Mouse (Mus musculus): ENCODE measurements at regions not wholly inside any gene's neighbourhood (a gene's known extent, or its start where the extent isn't known, plus 50 kb on each side); places are given as distances from the start of the nearest gene placed in this dataset.
"Not testable (repeated sequence)": the region's sequence is repeated elsewhere in the genome, so short reads cannot be mapped to it uniquely, and the experiment has no call there.

DNA sequence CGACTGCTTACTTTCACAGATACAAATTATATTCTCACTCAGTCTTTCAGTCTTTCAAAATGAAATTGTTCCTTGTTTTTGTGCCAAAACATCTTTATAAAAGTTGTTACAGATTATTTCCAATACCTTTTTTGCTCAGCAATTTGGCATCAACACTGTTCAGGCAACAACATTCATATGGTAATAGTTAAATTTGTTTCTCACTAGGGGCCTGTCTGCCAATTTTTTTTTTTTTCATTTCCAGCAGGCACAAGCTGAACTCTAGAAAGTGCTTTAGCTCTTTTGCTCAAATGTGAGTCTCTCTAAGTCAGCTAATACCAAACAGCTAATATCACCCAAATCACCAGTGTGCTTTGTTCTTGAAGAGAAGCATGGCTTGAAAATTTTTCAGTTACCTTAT lies 199.4 kb downstream of the Antxr2 start:
- DNase-seq = no peak

DNA sequence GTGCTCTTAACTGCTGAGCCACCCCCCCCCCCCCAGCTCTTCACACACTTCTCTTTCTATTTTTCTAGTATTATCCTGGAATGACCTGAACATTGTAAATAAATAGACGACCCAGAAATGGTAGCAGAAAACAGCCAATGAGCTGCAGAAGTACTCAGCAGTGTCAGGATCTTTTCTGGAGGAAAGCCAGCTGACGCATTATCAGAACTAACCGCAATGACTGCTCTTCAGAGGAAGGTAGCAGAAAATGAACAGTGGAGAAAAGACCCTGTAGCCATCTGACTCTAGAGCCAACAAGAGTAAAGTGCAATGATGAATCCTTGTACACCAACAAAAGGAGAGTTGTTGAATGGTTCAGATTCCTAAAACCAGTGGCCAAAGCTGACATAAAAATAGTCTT lies 213.4 kb downstream of the Antxr2 start:
- no peak for DNase-seq

GRCm38 (mm10) chr5:97815357-97815756 lies 215.5 kb downstream of the Antxr2 start:
- DNase-seq = no peak

DNA sequence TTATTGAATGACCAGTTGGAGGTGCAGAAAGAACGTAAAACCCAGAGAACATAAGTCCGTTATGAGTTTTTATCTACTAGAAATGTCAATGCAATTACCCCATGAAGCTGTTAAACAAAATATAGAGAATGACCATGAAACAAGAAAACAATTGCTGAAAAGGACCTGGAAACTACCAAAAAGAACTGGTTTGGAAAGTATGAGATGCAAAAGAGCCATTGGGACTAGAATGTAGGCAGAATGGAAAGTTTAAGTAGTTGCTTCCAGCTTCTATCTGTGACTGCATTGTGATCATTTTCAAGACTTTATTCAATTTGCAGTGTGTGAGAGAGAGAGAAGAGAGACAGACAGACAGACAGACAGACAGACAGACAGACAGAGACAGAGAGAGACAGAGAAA lies 216.1 kb downstream of the Antxr2 start:
- DNase-seq = no peak

DNA sequence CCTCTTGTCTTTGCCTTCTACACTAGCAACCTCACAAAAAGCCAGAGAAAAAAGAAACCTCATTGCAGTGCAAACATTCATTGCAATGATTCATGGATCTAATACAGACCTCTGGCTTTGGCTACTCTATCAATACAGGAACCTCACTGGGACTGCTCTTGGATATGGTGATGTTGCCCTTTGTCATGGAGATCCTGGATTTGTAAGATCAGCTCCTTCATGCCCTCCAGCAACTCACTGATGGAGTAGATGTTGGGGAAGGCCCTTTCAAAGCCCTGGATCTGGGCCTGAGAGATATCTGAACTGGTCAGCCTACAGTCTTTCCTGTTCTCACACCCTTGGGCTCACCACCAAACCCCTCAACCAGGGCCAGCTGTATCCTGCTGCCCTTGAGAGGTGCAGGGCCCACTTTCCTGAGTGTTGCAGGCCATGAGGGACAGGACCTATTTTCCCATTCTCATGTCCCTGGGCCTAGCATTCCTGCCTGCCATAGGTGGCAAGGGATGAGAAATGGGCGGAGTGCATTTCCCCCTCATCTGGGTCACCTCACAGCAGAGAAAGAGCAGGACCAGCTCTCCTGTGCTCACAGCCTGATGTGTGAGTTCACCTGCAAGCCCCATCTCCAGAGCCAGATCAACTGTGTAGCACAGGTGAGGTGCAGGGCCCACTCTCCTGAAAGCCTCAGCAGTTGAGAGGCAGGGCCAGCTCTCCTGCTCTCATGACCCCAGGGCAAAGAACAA lies 218.1 kb downstream of the Antxr2 start:
- no peak for DNase-seq

- no peak for DNase-seq
Observed at GRCm38 (mm10) chr5:97809007-97809406, 221.8 kb downstream of the Antxr2 start.

- DNase-seq = no peak
Observed at GRCm38 (mm10) chr5:97807171-97807570, 223.7 kb downstream of the Antxr2 start.

DNA sequence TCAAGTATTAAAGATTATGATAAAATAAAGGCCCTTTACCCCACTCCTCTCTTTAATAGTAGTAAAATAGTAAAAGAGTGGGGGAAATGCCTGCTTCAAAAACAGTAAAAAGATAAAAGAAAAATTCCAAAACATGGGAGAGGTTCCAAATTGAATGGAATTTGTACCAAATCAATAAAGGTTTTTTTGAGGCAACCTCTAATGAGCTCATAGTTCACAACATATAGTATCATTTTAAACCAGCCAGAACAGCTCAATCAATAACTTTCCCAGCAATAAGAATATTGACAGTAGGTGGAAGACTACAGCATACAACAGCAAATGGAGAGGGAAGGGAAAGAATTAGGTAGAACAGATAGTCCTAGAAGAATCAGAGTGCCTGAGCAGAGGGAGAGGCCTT lies 224.1 kb downstream of the Antxr2 start:
- no peak for DNase-seq

GRCm38 (mm10) chr5:97800017-97800416 lies 230.8 kb downstream of the Antxr2 start:
- DNase-seq = no peak

DNA sequence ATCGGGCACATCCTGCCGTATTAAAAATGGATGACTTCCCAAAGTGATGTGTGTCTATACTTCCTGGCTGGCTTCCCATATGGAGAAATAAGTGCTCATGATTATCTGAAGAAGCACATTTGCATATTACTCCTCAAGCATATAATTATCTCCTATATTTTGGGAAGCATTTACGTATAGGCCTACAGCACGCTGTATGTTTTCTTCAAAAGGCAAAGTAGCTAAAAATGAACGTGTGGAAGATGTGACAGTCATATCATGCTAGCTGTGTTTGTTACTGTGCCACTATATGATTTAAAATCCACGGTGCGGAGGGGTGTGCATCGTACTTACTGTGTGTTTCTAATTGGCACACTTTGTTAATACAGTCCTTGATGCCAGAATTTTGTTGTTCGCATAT lies 242.7 kb downstream of the Antxr2 start:
- no peak for DNase-seq

DNA sequence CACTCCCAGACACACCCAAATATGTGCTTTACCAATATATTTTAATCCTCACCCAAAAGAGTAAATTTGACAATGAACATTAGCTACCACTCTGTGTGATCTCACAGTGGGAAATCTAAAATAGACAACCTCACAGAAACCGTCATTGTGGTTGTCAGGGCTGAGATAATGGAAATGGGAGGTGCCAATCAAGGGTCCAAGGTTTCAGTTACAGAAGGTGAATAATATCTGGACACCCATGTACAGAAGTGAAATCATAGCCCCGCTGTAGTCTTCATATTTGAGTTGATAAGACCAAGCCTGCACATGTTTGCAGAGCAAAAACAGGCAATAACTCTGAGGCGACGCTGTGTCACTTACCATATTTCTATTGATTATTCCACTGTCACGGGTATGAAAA lies 243.8 kb downstream of the Antxr2 start:
- no peak for DNase-seq

- not testable (repeated sequence) for DNase-seq
Observed at GRCm38 (mm10) chr5:97775100-97775499, 255.7 kb downstream of the Antxr2 start.

DNA sequence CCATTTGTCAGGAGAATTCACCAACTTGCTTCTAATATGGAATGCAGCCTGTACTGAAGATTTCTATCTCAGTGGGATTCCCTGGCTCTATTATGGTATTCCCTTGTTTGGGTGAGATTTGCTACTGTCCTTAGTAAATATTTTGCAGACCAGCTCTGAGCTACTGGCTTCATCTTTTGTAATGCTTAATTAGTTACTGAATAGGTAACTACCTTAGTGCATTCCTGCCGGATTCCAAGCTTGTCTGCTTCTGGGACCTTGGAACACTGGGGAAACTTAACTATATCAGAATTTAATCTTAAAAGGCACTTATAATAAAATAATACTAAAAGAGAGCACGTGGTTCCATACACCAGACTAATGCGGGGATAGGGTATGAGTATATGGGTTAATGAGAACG lies 257.4 kb downstream of the Antxr2 start:
- not testable (repeated sequence) for DNase-seq

DNA sequence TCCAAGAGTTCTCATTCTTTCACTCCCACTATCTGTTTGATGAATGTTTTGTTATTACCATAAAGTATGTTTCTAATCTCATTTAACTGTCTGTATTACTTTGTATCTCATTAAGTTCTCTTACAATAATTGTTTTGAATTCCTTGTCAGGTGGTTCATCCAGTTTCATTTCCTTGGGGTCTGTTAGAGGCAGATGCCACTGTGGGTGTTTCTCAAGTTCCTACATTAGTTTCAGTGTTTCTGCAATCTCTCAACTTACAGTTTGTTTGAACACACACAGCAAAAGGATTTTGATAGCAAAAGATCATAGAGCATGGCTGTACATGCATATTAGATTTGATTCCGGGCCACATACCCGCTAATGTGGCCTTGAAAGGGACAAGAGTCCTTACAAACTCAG lies 280.5 kb upstream of the Gk2 start:
- no peak for DNase-seq

DNA sequence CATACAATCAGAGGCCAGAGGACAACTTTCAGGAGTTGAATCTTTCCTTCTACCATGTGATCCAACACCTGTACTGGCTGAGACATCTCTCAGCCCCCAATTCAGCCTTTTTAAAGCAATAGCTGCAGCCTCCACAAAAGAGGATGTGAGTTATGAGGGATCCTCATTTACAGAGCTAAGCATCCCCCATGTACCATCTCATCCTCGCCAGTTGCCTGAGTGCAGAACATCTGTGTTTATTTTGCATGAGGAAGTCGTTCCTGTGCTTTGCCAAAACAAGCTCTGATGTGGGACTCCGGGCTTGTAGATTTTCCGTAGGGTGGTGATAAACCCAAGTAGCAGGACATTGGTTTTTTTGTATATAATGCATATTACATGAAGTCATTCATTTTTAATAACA lies 274.1 kb upstream of the Gk2 start:
- no peak for DNase-seq

- not testable (repeated sequence) for DNase-seq
Observed at GRCm38 (mm10) chr5:97719364-97719763, 262.5 kb upstream of the Gk2 start.

GRCm38 (mm10) chr5:97705270-97705669 lies 248.4 kb upstream of the Gk2 start:
- peak; percentile 13 to 43 for DNase-seq

GRCm38 (mm10) chr5:97700507-97700906 lies 243.7 kb upstream of the Gk2 start:
- DNase-seq = no peak

DNA sequence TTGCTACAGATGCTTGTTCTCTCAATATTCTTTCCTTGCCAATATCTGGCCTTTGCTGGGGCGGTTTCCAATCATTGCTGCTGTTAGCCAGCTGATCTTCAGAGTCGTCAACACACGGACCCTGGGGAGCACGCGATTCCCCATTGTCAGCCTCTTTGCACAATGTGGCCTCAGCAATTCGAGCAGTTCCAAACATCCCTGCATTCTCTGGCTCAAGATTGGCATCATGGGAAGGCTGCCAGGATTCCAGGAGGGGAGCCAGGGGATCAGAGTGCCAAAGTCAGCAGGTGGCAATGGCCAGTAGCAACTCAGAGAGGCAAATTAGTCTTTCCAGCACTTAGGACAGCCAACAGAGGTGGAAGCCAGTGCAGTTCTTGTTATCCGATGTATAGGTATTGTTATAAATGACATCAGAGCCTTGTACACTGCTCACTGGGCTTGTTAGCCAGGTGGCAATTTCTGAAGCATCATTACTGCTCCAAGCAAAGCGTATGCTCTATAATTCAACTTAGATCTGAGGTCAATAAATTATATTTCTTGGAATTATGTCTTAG lies 240.8 kb upstream of the Gk2 start:
- DNase-seq = peak; percentile 61 to 71

DNA sequence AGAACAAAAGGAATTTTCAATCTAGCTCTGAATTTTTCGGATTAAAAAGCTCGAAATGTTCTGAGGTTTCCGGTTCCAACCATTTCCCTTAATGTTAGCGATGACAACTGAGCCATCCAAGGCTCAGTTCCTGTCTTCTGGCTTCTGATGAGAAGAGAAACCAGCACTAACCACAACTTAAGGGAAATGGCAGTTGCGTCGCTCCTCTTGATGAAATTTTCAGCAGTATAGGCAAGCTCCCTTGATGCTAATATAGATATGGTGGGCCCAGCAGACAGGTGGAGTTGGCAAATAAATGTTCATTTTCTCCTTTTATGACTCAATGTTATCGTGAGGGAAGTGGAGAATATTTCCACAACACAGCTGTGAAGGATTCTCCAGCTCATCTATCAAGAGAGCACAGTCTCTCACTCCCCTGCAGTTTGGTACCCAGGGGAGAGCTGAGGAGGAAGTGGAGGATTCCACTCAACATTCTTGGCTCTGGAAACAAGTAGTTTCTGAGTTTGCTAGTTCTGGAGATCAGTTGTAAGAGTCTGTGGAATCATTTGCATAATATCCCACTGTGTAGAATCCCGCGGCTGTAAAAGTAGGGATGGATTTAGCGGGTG lies 236.6 kb upstream of the Gk2 start:
- no peak for DNase-seq

- DNase-seq = no peak
Observed at GRCm38 (mm10) chr5:97685443-97685842, 228.6 kb upstream of the Gk2 start.

DNA sequence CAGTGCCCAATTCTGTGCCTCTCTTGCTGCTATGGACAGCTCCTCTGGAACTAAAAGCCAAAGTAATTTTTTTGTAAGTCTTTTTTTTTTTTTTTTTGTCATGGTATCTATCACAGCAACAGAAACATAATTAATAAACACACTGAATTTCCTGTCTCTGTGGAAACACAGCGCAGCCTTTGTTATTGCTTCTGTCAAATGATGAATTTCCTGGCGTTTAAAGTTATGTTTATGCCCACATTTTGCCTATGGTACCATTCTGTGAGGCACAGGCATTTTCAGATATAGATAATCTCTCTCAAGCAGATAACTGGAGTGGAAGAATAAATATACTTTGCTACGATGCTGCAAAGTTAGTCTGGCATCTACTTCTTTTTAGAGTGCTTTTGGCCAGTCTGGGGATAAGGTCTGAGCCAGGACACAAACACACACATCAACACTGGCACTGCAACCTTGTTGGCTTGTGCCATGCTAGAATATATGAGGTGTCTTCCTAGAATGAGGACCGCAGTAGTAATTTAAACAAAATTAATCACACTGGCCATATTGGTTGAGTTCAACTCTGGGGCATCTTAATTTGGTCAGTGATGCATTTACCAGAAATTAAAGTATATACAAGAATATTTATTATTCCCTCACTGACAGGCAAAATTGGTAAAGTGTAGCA lies 227.9 kb upstream of the Gk2 start:
- no peak for DNase-seq

GRCm38 (mm10) chr5:97669726-97670125 lies 212.9 kb upstream of the Gk2 start:
- DNase-seq = no peak
